Mouse (Mus musculus) olfactory bulb, adult 2 months (tissue): ENCODE measurements around the gene H2-Q6.
"Not testable (repeated sequence)": the region's sequence is repeated elsewhere in the genome, so short reads cannot be mapped to it uniquely, and the experiment has no call there.

ENCODE experiments used
- CTCF ChIP-seq: fragments of 200-500 bp; IDR thresholded peaks from 2 replicates; pipeline ENCODE4 v1.5.1; 2012; ENCODE audit warnings: low read depth, mild to moderate bottlenecking, low read length, moderate library complexity; ENCODE audit not compliant: insufficient read depth
- POLR2A ChIP-seq: fragments of 200-500 bp; IDR thresholded peaks from 2 replicates; pipeline ENCODE4 v1.6.1; 2012; ENCODE audit warnings: mild to moderate bottlenecking, low read depth, low read length, moderate library complexity; ENCODE audit not compliant: insufficient read depth

DNA sequence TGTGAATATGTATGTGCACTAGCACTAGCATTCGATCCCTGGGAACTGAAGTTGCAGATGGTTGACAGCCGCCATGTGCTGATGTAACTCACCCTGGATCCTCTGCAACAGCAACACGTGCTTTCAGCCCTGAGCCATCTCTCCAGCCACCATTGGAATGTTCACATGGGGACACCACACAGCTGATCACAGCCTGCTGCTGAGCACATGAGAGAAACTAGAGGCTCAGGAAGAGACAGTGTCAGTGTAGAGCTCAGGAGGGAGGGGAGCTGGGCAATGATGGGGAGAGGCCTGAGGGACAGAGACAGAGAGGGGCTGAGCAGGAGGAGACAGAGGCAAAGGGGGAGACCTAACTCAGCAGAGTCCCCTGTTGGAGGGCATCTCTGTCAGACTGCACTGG lies 10.9 kb downstream of the H2-Q6 start:
- not testable (repeated sequence) for TF ChIP-seq POLR2A, CTCF
